Mouse (Mus musculus) C2C12 (cell line): ENCODE results near the gene Hoxa4.

ENCODE experiments used
- CEBPB ChIP-seq: IDR thresholded peaks from one replicate; pipeline ENCODE4 v1.6.1; 2011; ENCODE audit warnings: low read depth, mild to moderate bottlenecking, control low read depth, moderate library complexity
- MAX ChIP-seq: IDR thresholded peaks from one replicate; pipeline ENCODE4 v1.6.1; 2011; ENCODE audit warnings: mild to moderate bottlenecking, control low read depth
- MYOD1 ChIP-seq: IDR thresholded peaks from one replicate; pipeline ENCODE4 v1.6.1; 2011; ENCODE audit warnings: low read depth; ENCODE audit not compliant: control insufficient read depth, insufficient read length
- MYOG ChIP-seq: IDR thresholded peaks from one replicate; pipeline ENCODE4 v1.6.1; 2011; ENCODE audit not compliant: control insufficient read depth, insufficient read length; ENCODE audit errors: extremely low read depth

DNA sequence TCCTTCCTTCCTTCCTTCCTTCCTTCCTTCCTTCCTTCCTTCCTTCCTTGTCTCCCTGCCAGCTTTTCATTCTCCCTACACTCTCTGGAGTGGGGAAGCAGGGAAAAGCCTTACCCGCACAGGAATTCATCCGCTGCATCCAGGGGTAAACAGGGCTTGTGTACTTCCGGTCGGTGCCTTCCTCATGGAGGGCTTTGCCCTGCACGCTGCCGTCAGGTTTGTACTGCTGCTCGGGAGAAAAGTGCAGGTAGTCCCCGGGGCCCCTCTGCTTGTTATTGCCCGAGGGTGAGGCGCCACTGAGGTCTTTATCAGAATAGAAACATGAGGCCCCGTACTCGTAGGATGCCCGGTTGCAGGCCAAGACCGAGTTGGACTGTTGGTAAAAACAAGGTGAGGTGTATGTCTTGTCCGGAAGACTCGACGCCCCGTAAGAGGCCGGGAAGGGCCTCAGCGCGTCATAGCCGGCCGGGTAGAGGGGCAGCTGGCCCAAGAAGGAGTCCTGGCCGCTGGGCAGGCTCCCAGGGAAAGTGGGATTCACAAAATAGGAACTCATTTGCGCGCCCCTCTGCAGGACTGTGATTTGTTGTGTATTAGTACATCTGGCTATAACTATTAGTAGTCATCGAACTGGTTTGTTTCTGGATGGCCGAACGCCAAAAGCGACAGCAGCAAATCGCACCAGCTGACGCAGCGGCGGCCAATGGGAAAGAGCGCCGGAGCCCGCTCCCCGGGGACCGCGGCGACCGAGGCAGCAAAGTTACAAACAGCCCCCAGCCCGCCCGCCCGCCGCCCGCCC, 16.7 kb upstream of the Hoxa4 start, which contains the start of gene Hoxa6:
- no peak for TF ChIP-seq MYOD1
- no peak for TF ChIP-seq MAX
- no peak for TF ChIP-seq MYOG
- no peak for TF ChIP-seq CEBPB
